27 mouse cellular contexts compared by ENCODE assay signal in genomic region chr17:78286021-78286420, GRCm38 (mm10).
"Had no signal": no experiment of that assay in that cellular context is flagged by ENCODE, and none has a peak within 500 bp of the region (broad histone marks: within the 10 kb centered on the region; RNA-seq: fewer than 3 reads in every experiment).

No protein-coding gene starts in this region.

- H3K4me2 ChIP-seq: embryonic facial prominence, embryonic 12.5 days; embryonic facial prominence, embryonic 13.5 days; embryonic facial prominence, embryonic 15.5 days; forebrain, embryonic 12.5 days; forebrain, embryonic 13.5 days; forebrain, embryonic 15.5 days had no signal

- ATAC-seq: forebrain, embryonic 13.5 days; forebrain, embryonic 14.5 days; forebrain, embryonic 15.5 days; forebrain, embryonic 16.5 days; forebrain, postnatal 0 days had no signal

- H3K4me3 ChIP-seq: embryonic facial prominence, embryonic 10.5 days; embryonic facial prominence, embryonic 12.5 days; embryonic facial prominence, embryonic 13.5 days; embryonic facial prominence, embryonic 15.5 days; erythroblast, embryonic 14.5 days; forebrain, embryonic 10.5 days; forebrain, embryonic 12.5 days; forebrain, embryonic 13.5 days; forebrain, embryonic 15.5 days; gastrocnemius, adult 2 months had no signal

- H3K9ac ChIP-seq: embryonic facial prominence, embryonic 12.5 days; embryonic facial prominence, embryonic 13.5 days; embryonic facial prominence, embryonic 15.5 days; forebrain, embryonic 12.5 days; forebrain, embryonic 13.5 days; forebrain, embryonic 15.5 days; forebrain, postnatal 0 days had no signal

- H3K9me3 ChIP-seq: embryonic facial prominence, embryonic 10.5 days; embryonic facial prominence, embryonic 12.5 days; embryonic facial prominence, embryonic 13.5 days; embryonic facial prominence, embryonic 15.5 days; forebrain, embryonic 10.5 days; forebrain, embryonic 12.5 days; forebrain, embryonic 13.5 days; forebrain, embryonic 15.5 days had no signal

- DNase-seq: cerebellum, adult 2 months; cerebellum, adult 8-10 months; cerebellum, adult 9-10 months; cerebellum, adult 9-11 months; cerebellum, postnatal 10 days; cerebellum, postnatal 14 days; cerebellum, postnatal 25 days; cerebellum, postnatal 36 days; embryo, embryonic 11 days; forebrain, postnatal 0 days; gastrocnemius, adult 2 months; gastrocnemius, postnatal 10 days; gastrocnemius, postnatal 14 days; gastrocnemius, postnatal 25 days; gastrocnemius, postnatal 36 days; heart, adult 18-20 months had no signal

- H3K36me3 ChIP-seq: embryonic facial prominence, embryonic 15.5 days; forebrain, embryonic 12.5 days; forebrain, embryonic 15.5 days had no signal

- H3K27ac ChIP-seq: embryonic facial prominence, embryonic 10.5 days; embryonic facial prominence, embryonic 12.5 days; embryonic facial prominence, embryonic 13.5 days; embryonic facial prominence, embryonic 15.5 days; forebrain, embryonic 10.5 days; forebrain, embryonic 12.5 days; forebrain, embryonic 13.5 days; forebrain, embryonic 15.5 days had no signal

- H3K27me3 ChIP-seq: embryonic facial prominence, embryonic 12.5 days; embryonic facial prominence, embryonic 13.5 days; embryonic facial prominence, embryonic 15.5 days; forebrain, embryonic 12.5 days; forebrain, embryonic 13.5 days; forebrain, embryonic 15.5 days had no signal
